Mouse (Mus musculus) left cerebral cortex, adult 18-20 months (tissue): ENCODE measurements at regions not wholly inside any gene's neighbourhood (a gene's known extent, or its start where the extent isn't known, plus 50 kb on each side); places are given as distances from the start of the nearest gene placed in this dataset.

Experiments
- DNase-seq, 2 experiments: peaks; one replicate each; pipeline ENCODE4 v3.0.0; 2021 to 2022; ENCODE audit warnings: low spot score in 2 of 2, mixed read lengths in 1 of 2

- DNase-seq, result no peak
These were observed 115.5 kb upstream of the Tas2r119 start for GRCm38 (mm10) chr15:32061573-32061972.

GRCm38 (mm10) chr15:32082109-32082508 is 95.0 kb upstream of the Tas2r119 start:
- DNase-seq, result no peak

DNA sequence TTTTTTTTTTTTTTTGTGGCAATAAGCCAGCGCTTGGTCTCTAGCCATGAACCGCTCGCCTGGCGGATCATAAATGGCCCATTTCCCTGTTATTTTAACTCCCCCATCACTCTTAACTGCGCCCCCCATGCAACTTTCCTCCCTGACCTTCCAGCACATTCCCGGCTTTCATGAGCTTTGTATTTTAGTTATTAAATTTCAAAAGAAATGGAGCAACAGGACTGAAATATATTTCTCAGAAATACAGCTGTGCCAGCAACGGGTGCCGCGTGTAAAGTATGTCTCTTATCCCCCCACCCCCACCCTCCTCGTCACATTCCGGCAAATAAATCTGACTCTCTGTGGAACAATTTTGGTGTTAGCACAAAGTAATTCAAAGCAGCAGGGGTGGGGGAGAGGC is 83.2 kb upstream of the Tas2r119 start:
- DNase-seq, result no peak

DNA sequence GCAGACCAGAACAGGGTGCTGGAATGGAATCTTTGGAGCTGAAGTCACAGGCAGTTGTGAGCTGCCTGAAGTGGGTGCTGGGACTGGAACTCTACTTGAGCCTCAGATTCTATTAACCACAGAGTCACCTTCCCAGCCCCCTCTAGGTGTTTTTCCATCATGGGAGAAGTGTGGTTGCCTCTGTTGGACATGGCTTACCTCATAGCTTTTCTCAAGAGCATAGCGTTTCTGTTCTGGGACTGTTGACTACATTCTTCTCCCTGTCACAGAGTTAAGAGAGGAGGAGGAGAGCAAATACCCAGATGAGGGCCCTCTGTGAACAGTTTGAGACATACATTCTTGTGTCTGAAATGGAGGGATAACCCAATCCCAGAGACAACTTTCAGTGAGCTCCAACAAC is 81.5 kb upstream of the Tas2r119 start:
- no peak for DNase-seq

GRCm38 (mm10) chr15:32110659-32111058 is 66.4 kb upstream of the Tas2r119 start:
- DNase-seq, result no peak
